Mouse (Mus musculus): ENCODE results near the gene Zmiz1.

Gene Zmiz1

DNA sequence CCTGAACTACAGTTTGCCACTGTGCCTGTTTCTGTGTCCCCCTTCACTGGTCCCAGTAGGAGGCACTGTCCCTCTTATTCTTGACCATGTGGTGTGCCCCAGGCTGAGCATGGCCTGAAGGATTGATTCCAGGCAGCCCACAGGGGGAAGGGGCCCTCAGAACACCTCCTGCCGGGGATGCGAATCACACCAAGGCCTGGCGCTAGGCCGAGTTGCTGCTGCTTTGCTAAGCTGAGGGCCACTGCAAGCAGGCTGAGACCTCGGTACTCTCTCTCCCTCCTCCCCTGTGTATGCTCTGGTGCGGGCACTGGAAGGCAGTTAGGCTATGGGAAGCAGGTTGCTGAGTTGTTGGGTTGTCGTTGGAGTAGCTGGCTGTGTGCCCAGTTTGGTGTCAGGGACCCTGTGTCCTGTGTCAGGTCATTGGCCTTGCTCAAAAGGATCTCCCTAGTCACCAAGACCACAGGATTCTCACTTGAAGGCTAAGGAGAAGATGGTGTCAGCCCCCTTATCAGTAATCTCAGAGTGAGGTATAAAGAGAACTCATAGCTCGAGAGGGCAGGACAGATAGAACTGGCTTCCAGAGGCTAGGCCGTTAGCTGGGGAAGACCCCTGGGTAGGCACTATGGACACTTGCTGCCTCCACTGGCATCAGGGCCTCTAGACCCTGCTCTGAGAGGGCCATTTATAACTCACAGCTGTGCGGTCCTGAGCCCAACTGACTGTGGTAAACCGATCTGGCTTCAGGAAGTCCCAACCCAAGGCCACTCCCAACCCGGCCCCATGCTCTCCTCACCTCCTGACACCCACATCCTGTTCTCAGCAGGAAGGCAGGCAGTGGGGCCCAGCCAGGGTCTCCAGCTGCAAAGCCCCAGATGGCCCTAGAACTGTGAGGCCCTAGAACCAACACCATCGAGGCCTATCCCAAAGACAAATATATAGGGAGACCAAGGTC is 57.9 kb downstream of the Zmiz1 start:
- no peak for DNase-seq

DNA sequence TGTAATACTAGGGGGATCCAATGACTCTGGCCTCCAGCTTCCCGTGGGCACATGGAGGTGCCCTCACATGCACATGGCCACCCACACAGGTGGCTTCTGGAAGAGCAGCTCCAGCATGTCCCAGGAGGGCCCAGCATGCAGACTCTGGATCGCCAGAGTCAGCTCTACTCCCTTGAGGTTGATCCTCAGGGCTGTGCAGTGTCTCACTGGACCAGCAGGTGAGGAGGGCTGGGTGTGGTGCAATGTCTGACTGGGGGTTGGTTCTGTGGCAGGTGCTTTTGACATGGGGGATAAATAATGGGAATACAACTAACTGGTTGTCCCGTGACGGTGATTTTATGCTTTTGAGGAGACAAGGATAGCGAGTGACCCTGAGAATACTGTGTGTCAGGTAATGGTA is 59.7 kb downstream of the Zmiz1 start:
- no peak for DNase-seq

DNA sequence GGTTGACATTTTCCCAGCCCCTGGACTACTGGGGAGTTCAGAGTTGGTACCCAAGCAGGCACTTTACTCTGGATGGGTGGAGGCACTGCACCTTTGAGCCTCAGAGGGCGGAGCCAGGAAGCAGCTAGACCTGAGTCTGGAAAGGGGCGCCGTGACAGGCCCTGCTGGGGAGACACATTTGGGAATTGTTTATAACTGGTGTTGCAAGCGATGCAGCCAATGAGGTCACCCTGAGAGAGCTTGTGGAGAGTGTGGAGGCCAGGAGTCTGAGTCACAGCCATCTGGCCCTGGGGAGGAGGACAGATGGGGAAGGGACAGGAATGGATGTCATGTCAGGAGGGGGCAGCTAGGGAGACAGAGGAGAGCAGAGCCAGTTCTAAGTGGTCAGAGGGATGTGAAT is 60.7 kb downstream of the Zmiz1 start:
- peak; percentile 61 for DNase-seq

DNA sequence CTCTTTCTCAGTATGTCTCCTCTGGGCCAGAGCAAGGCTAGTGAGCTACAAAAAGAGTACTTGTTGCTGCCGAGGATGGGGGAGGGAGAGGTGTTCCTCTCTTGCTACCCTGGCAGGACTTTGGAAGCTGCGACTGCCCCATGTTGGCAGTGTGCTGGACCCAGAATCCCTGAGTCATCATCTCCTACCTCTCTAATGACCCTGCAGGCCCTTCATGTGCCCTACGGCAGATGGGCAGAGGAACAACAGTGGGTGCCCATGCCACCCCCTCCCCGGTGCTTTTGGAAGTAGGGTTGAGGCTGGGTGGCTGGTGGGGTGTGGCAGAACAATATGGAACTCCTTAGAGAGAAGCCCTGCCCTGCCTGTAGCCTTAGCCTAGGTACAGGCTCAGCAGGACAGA is 61.6 kb downstream of the Zmiz1 start:
- no peak for DNase-seq

DNA sequence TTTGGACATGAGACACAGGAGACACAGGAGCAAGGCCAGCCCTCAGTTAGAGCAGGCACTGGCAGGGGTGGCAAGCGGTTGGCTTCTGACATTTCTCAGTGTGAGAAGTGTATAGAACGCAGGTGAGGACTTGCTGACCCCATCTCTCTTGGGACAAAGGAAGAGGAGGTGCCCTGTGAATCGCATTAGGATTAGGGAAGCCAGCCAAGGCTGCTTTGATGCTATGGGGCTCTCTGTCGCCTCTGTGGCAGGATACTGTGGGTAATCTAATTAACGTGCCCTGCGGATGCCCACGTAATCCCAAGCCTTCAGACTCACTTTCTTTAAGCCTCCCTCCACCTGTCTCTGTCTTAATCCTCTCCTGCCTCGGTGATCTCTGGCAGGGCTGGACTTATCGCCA is 62.0 kb downstream of the Zmiz1 start:
- DNase-seq, result no peak

DNA sequence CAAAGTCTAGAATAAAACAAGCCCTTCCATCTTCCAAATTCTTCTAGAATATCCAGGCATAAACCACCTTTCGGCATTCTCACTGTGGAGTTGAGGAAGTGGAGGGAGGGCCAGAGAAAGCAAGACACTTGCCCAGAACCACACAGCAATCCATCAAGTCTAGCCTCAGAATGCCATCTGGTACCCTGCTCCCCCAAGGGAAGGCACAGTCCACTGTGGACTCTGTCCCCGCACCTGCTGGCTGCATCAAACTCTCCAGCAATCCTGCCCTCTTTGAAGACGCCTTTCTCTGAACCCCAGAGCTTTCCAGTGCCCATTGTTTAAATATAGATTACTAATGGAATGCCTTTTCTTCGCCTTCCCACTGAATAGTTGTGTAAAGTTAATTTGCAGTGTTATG is 62.5 kb downstream of the Zmiz1 start:
- no peak for DNase-seq

DNA sequence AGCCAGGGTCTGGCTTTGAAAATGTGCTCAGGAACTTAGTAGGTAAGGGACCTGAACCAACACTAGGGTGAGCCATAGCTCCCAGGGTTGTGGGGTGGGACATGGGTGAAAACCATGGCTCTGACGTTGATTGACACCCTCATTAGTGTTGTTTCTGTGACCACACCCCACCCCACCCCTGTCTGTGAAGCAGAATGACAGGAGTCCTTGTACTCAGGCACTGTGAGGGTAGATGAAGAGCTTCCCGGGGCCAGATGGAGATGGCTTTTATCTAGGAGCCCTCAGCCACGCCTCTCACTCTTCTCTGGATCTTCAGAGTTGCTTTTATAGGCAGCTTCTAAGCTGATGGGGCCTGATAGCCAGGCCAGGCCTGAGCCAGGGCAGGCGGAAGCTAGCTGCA is 63.4 kb downstream of the Zmiz1 start:
- DNase-seq, result no peak

DNA sequence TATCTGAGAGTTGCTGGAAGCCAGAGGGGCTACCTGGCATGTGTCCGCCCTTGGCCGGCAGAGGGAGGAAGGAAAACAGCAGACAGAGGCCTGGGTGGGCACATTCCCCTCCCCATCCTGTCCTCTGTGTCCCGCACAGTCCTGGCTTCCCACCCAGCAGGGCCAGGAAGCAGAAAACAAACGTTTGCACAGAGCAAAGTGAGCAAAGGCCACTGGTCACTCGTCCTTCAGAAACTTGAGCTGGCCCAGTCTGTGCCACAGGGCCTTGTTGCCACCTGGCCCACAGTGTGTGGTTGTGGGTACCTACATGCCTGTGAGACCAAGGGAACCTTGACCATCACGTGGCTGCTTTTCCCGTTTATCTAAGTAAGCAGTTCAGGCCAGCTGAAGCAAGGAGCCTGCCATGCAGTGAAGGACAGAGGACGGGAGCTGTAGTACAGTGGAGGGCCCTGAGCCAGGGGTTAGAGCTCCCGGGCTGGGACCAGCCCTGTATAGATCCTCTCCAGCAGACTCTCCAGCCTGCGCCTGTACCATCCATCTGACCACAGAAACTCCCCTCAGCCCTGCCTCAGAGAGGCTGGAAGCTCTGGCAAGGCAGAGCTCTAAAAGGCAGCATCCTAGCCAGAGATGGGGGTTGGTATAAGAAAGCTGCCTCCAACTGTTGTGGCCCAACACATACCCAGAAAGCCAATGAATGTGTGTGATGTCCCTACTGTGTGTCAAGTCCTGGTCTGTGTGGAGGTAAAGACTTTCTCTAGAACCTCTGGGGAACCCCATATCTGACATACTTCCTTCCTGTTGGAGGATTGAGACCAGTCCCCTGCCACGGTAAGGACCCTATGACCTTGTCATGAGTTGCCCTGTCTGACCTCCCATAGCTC is 64.5 kb downstream of the Zmiz1 start:
- DNase-seq, result no peak

DNA sequence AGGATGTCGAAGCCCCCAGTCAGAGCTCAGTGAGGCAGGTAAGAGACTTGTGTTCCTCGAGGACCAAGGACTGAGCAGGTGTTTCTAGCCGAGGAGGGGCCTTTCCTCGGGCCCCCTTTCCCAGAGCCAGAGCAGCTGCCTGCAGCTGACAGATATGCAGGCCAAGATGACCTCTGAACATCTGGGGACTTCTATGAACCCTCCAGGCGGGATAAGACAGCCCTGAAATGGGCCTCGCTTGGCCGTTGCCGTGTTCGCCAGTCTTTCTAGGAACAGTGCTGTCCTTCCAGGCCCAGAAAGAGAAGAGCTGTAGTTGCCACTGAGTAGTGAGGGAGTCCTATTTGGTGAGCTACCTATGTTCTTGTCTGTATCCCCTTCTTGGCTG is 65.1 kb downstream of the Zmiz1 start:
- no peak for DNase-seq

DNA sequence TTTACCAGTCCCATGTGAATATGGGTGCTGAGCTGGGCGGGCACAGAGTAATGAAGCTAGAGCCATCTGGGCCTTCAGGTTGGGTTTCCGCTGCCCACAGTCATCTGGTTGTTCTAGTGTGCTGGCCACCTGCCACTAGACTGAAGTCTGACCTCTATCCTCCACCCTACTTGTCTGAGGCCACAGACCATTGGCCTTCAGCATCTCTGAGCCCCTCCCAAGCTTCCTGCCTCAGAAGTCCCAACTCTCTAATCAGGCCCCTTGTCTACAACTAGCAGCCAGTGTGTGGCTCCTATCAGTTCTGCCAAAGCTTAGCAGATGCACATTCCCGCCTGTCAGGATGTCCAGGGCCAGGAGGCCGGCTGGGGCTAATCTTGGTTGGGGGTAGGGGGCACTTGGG is 65.9 kb downstream of the Zmiz1 start:
- DNase-seq, result no peak

DNA sequence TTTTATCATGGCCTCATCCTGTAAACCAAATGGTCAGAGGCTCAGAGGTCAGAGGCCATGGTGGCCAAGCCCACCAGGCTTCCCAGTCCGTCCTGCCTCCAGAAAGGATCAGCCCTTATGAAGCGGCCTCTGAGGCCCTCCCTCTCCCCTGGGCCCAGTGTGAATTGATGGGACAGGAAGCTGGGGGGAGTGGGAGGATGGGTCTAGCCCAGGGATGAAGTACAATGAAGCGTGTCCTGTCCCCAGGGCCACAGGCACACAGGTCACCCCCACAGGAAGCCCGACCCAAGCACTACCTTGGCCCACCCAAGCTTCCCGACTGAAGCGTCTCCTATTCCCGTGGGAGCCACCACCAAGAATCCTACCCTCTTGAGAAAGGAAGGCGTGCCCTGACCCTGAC is 66.7 kb downstream of the Zmiz1 start:
- no peak for DNase-seq

DNA sequence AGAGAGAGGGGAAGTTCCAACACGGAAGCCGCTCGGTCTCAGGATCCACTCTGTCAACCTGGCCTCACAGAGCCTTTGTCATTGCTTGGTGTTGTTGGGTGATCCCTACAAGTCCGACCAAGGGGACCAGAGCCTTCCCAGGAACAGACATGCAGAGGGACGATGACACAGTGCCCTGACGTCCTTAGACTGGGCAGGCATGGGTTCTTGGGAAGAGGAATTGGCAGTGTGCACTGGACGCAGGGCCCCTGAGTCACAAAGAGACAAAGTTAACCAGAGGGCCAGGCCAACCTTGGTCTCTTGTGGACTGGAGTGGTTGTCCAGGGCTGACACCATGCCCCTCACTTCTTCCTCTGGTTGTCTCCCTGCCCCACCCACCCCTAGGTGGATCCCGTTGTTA is 67.9 kb downstream of the Zmiz1 start:
- no peak for DNase-seq

DNA sequence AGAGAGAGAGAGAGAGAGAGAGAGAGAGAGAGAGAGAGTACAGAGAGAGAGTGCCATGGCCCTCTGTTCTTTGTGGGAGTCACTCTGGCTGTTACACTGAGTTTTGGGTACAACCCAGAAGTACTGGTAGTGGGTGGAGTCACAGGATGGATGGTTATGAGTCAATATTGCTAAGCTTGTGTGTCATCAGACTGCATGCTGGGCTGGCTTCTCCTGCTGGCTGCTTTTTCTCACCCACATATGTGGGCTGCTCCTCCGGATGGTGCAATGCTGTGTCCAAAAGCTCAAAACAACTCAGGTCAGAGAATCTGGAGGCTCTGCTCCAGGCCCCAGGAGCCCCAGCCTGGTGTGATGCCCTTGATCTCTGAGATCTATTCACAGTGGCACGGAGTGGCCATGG is 68.3 kb downstream of the Zmiz1 start:
- DNase-seq, result peak; percentile 88

DNA sequence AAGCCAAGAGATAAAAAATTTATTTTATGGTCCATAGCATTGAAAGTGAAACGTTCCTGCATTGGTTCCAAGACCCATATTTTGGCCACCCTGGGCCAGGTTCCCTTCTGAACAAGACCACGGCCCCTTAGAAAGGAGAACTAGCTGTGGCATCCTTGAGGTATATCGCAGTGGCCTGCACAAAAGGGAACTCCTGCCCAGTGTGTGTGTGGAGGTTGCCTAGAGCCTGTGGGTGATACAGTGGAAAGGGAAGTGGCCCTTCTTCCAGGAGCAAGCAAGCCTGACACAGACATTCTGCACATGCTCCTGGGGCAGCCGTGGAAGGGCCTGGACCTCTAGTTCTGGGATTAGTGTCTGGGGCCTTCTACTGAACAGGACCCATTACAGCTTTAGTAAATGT is 71.4 kb downstream of the Zmiz1 start:
- DNase-seq, result no peak

DNA sequence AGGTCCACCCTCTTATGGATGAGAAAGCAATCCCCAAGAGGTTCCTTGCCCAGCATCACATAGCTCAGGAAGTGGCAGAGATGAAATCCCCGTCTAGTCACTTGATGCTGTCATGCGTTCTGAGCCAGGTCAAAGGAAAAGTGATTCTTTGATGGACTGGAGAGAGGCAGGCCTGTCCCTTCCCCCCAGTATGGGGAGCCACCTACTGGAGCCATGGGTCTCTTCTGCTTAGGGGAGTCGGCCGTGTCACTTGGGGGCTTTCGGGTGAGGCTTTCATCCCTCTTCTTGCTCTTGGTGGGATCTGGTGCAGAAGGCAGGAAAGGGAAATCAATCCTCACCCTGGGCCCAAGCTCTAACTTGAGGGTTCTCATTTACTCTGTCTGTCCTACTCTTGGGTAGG is 71.8 kb downstream of the Zmiz1 start:
- DNase-seq, result no peak

DNA sequence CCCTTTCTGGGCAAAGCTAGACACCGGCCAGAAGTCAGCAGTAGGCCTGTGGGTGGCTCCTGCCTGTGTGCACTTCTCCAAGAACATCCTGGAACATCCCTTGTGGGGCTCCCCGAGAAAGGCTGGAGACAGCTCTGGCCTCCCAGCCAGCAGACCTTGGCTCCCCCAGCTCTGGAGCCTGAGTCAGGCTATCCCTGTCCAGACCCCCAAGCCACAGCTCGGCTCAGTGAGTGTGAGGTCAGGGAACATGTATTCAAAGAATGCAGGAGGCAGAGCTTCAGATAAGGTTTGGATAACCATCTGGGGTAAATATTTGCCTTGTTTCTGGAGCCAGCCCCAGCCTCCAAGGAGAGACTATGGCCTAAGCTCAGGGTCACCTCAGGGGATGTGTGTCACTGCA is 74.0 kb downstream of the Zmiz1 start:
- DNase-seq, result no peak

DNA sequence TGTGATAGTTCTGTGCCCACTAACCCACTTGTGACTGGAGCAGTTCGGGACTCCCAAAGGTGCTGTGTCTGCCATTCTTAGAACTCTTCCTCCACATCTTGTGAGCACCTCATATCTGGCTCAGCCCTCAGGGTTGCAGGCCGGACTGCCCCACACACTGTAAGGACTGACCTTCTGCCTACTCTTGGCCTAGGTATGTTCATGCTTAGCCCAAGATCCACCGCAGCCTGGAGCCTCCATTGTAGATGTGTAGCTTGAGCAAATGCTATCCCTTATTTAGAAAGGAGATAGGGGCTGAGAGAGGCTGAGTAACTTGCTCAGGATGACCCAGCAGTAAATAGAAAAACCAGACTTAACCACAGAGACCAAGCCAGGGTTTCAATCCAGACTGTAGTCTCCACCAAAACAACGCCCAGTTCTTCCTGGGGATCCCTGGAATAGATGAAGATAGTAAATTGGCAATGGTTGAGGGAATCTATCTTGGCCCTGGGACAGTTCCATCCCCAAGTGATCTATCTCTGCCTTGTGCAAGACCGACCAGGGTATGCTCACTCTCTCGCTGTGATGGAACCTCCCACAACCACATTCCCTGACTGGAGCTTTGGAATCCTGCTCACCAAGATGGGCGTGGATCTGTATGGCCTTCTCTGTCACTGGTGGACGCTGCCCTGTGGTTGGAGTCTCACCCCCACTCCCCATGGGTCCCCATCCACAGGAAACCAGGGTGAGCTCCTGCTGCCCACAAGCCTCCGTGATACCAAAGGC is 74.8 kb downstream of the Zmiz1 start:
- DNase-seq, result no peak

DNA sequence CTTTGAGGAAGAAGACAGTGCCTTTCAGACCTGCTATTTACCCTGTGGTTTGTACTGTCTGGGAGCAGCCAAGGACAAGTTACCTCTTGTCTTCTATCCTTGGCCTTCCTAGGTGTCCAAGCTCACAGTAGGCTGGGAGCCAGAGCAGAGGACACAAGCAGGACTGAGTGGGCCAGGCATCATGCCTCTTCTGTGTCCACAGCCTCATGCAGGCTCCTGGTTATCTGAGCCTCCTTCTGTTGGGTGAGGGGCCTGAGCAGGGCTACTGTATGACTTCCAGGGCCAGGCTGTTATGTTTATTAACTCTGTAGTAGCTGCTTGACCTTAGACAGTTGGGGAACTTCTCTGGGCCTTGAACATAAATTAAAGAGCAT is 75.4 kb downstream of the Zmiz1 start:
- no peak for DNase-seq

DNA sequence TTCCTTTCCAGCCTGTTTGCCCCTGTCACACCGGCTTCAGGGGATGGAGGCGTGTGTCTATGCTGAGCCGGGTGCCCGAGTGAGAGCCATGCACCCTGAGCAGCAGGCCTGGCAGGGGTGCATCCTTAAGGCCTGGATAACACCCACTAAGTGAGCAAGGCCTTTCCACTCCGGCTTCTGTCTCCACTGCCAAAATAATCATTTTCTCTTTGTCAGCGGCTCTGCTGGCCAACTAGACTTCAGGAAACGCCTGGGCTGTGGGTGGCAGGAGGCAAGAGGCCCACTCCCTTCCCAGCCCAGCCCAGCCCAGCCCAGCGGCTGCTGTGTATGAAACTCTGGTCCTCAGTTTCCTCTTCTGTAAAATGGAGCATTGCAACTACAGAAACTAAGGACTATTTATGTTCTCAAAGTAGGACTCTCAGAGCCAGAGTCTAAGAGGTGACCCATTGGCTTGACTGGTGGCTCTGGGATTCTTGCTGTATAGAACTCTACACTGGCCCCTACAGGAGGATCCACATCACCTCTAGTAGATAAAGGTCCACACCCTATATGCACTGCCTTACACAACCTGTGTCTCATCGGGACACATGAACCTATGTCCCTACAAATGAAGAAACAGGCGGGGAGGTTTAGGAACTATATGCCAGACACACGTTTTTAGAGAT is 76.1 kb downstream of the Zmiz1 start:
- DNase-seq, result no peak

DNA sequence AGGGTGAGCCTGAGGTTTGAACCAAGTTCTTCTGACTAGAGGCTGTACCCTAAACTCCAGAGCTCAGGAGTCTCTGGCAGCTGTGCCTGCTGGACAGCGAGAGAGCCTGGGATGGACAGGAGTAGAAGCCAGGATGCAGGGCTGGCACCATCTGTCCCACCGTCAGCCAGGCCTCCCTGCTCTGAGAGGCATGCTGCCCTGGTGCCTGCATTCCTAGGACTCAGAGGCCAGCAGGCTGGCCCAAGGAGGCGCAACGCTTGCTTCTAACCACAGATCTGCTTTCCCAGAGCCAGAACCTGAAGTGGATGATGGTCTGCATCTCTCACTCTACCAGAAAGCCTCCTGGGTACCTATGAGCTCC is 76.6 kb downstream of the Zmiz1 start:
- DNase-seq, result no peak

DNA sequence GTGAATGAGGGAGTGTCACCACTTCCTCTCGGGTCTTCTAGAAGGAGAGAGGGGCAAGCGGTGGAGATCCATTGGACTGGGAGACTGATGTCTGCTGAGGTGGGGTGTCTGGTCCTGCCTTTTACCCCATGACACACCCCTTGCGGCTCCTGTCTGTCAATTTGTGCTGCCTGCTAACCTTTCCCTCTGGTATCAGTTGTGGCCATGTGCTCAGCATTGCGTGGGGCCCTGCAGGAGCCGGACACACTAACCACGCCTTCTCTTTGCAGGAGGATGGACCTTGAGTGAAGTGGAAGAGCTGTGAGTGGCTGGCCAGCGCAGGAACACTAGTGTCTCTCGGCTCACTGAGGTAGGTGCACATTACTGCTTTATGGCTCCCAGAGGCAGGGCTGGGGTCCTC is 77.5 kb downstream of the Zmiz1 start:
- no peak for DNase-seq

DNA sequence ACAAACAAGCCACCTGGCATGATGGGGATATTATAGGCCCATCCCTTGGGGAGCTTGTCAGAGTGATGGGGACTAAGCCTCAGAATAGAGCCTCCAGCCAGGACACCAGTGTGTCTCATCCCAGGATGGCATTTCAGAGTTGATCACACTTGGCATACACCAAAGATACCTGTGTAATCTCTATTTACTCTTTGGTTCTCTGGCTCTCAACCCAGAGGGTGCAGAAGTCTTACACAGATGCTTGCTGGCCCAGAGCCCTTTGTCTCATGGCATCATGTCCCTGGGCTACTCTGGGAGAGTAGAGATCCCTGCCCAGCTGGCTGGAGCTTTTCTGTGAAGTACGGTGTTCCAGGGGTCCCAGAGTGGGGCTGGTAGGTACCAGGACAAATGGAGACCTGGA is 78.4 kb downstream of the Zmiz1 start:
- no peak for DNase-seq

DNA sequence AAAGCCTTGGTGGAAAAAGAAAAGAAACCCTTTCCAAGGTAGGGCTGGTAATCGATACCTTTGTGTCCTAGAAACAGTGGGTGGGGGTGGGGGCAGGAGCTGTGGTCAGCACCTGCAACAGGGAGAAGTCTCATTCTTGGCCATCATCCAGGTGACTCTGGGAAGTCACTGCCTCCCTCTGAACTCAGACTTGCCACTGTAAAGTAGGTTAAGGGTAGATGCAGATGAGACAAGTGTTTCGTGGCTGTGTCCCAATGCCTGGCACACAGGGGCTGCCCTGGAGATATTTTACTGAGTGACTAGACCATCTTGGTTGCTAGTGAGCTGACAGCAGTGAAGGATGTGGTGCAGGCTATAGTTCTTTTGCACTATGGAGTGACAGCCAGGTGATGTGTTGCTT is 79.5 kb downstream of the Zmiz1 start:
- no peak for DNase-seq
